Mouse (Mus musculus): ENCODE data around the gene Atp5c1. TPM values are rescaled to one million over a fixed set of nuclear protein-coding genes. Genes with fewer than 3 reads are reported as not detected.

Atp5c1 gene
- polyA plus RNA-seq, 1 experiment from 2014 or later, result 552 TPM

DNA sequence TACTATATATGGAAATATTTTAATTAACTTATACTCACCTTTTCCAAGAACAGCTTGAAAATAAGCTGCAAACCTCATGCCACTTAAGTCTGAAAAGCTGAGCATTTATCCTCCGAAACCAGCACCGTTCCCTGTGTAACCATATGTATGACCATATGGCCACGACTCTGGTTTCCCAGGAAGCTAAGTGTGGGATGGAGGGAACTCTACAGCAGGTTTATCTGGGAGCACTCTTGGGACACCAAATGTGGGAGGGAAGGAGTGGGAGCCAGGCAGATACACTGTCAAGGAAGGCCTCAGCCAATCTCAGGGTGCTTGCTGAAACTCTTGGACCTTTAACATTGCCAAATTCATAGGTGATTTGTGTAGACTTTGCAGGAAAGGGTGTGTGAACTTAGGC lies 29.4 kb downstream of the Atp5c1 start:
- DNase-seq, result no peak
- Histone ChIP-seq H3K27me3 (ENCODE audit: insufficient read depth, low read length) (no peaks in the 10 kb centered on the region), H3K4me3 (ENCODE audit: low read depth, low read length) (no peak overlapping the region), H3K4me2 (no peak overlapping the region), H3K36me3 (ENCODE audit: insufficient read depth) (peaks cover 22% of the 10 kb centered on the region), H3K9ac (no peak overlapping the region), H3K27ac (ENCODE audit: low read depth) (no peak overlapping the region), H3K9me3 (ENCODE audit: low read depth, low read length) (no peaks in the 10 kb centered on the region), H3K4me1 (ENCODE audit: insufficient read depth) (no peaks in the 10 kb centered on the region)
- WGBS, result 86% methylated on average over 3 of the region's 3 CpGs
- no peak for TF ChIP-seq CTCF (IDR thresholded peaks at IDR 0.05; ENCODE audit: low read depth)
- ATAC-seq (ENCODE audit: insufficient read depth), result no peak

DNA sequence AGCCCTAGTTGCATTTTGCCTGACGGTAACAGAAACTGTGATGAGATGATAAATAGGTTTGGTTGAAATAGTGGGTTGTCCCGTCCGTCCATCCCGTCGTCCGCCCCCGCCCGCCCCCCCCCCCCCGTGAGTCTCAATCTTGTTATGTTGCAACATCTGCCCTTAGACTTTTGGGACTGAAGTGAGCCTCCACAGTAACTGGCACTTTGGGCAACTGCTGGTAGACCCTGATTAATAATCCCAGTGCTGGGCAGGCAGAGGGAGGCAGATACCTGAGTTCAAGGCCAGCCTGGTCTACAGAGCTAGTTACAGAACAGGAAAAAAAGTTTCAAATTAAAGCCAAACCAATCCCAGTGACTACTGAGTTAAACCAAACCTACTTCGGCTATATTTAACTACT lies 30.9 kb downstream of the Atp5c1 start:
- no peaks in the 10 kb centered on the region for H3K4me1 ChIP-seq (ENCODE audit: insufficient read depth)
- no peak for TF ChIP-seq CTCF (IDR thresholded peaks at IDR 0.05; ENCODE audit: low read depth)
- 12% methylated on average over 10 of the region's 10 CpGs for WGBS
- H3K9me3 ChIP-seq (ENCODE audit: low read depth, low read length), result no peaks in the 10 kb centered on the region
- no peaks in the 10 kb centered on the region for H3K27me3 ChIP-seq (ENCODE audit: insufficient read depth, low read length)
- peak overlapping the region; percentile 60 for H3K4me2 ChIP-seq
- no peak for ATAC-seq (ENCODE audit: insufficient read depth)
- no peak for DNase-seq
- peaks cover 8% of the 10 kb centered on the region for H3K36me3 ChIP-seq (ENCODE audit: insufficient read depth)
- H3K27ac ChIP-seq (ENCODE audit: low read depth), result no peak overlapping the region
- H3K9ac ChIP-seq, result 0 out of 2 replicates have a peak overlapping the region, but pooled peaks have one; percentile 83
- peak overlapping the region; percentile 99 for H3K4me3 ChIP-seq (ENCODE audit: low read depth, low read length)

- Histone ChIP-seq H3K36me3 (ENCODE audit: insufficient read depth) (no peaks in the 10 kb centered on the region), H3K4me3 (ENCODE audit: low read depth, low read length) (peak within 1 kb of the TSS; percentile 99), H3K27me3 (ENCODE audit: insufficient read depth, low read length) (no peaks in the 10 kb centered on the region), H3K4me2 (peak within 1 kb of the TSS; percentile 69), H3K9ac (peak within 1 kb of the TSS; percentile 83), H3K27ac (ENCODE audit: low read depth) (0 out of 2 replicates have a peak within 1 kb of the TSS, but pooled peaks have one; percentile 24), H3K4me1 (ENCODE audit: insufficient read depth) (no peaks in the 10 kb centered on the region), H3K9me3 (ENCODE audit: low read depth, low read length) (no peaks in the 10 kb centered on the region)
- TF ChIP-seq CTCF (IDR thresholded peaks at IDR 0.05; ENCODE audit: low read depth), result no peak
- DNase-seq (peak; percentile 97), ATAC-seq (ENCODE audit: insufficient read depth) (peak; percentile 95)
- WGBS, result under 1% methylated on average over 36 of the region's 36 CpGs
These were observed 31.8 kb downstream of the Atp5c1 start, which contains the start of gene Taf3 for GRCm38 (mm10) chr2:10048461-10048860. TSS of gene Taf3 (minus strand) at chr2:10048596.

DNA sequence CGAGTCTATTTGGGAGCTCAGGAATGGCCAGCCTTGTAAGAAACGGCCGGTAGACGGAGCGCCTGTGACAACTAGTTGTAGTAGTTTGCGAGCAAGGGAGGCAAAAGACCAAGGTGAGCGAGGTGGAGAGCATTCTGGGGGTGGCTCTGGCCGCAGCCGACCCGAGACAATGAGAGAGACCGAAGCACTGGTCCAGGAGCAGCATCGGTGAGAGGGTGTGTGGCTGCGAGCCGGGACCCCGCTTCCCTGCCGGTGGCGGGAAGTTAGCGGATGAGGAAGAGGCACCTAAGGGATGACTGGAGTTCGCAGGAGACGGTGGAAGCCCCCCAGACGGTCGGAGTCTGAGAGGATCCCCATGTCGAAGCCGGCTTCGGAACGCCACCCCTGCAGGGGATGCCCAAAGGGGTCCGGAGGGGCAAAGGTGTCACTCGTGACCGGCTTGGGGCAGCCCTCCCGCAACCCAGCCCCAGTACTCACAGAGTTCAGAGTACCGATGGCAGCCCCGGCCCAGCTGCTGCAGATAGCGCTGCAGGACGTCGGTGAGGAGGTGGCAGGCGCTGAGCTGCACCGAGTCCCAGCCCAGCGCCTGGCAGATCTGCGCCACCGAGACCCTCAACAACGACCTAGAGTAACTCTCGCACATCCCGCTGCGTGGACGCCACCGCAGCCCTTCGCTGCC lies 32.4 kb downstream of the Atp5c1 start:
- peak overlapping the region; percentile 83 for H3K9ac ChIP-seq
- no peaks in the 10 kb centered on the region for H3K36me3 ChIP-seq (ENCODE audit: insufficient read depth)
- H3K4me3 ChIP-seq (ENCODE audit: low read depth, low read length), result peak overlapping the region; percentile 99
- DNase-seq, result peak; percentile 63
- H3K27me3 ChIP-seq (ENCODE audit: insufficient read depth, low read length), result no peaks in the 10 kb centered on the region
- no peaks in the 10 kb centered on the region for H3K9me3 ChIP-seq (ENCODE audit: low read depth, low read length)
- 0 out of 2 replicates have a peak overlapping the region, but pooled peaks have one; percentile 24 for H3K27ac ChIP-seq (ENCODE audit: low read depth)
- peak; percentile 34 for TF ChIP-seq CTCF (IDR thresholded peaks at IDR 0.05; ENCODE audit: low read depth)
- ATAC-seq (ENCODE audit: insufficient read depth), result peak; percentile 72
- H3K4me2 ChIP-seq, result peak overlapping the region; percentile 69
- H3K4me1 ChIP-seq (ENCODE audit: insufficient read depth), result no peaks in the 10 kb centered on the region
- WGBS, result 0% methylated on average over 47 of the region's 47 CpGs

GRCm38 (mm10) chr2:10034976-10035375 lies 45.3 kb downstream of the Atp5c1 start:
- Histone ChIP-seq H3K4me2 (no peak overlapping the region), H3K36me3 (ENCODE audit: insufficient read depth) (0 out of 2 replicates have a peak, but pooled peaks cover 1% of the 10 kb centered on the region), H3K27ac (ENCODE audit: low read depth) (no peak overlapping the region), H3K27me3 (ENCODE audit: insufficient read depth, low read length) (no peaks in the 10 kb centered on the region), H3K4me1 (ENCODE audit: insufficient read depth) (no peaks in the 10 kb centered on the region), H3K4me3 (ENCODE audit: low read depth, low read length) (no peak overlapping the region), H3K9me3 (ENCODE audit: low read depth, low read length) (no peaks in the 10 kb centered on the region), H3K9ac (no peak overlapping the region)
- DNase-seq (no peak), ATAC-seq (ENCODE audit: insufficient read depth) (no peak)
- 77% methylated on average over 3 of the region's 3 CpGs for WGBS
- no peak for TF ChIP-seq CTCF (IDR thresholded peaks at IDR 0.05; ENCODE audit: low read depth)

- H3K4me2 ChIP-seq, result no peak overlapping the region
- 56% methylated on average over 4 of the region's 4 CpGs for WGBS
- ATAC-seq (ENCODE audit: insufficient read depth), result no peak
- peak; percentile 17 for DNase-seq
- no peaks in the 10 kb centered on the region for H3K27me3 ChIP-seq (ENCODE audit: insufficient read depth, low read length)
- H3K36me3 ChIP-seq (ENCODE audit: insufficient read depth), result no peaks in the 10 kb centered on the region
- no peaks in the 10 kb centered on the region for H3K9me3 ChIP-seq (ENCODE audit: low read depth, low read length)
- peak; percentile 24 for TF ChIP-seq CTCF (IDR thresholded peaks at IDR 0.05; ENCODE audit: low read depth)
- H3K9ac ChIP-seq, result no peak overlapping the region
- H3K27ac ChIP-seq (ENCODE audit: low read depth), result no peak overlapping the region
- H3K4me1 ChIP-seq (ENCODE audit: insufficient read depth), result no peaks in the 10 kb centered on the region
- H3K4me3 ChIP-seq (ENCODE audit: low read depth, low read length), result no peak overlapping the region
These were observed 46.6 kb downstream of the Atp5c1 start for GRCm38 (mm10) chr2:10033684-10034083.

- Histone ChIP-seq H3K27me3 (ENCODE audit: insufficient read depth, low read length) (no peaks in the 10 kb centered on the region), H3K4me1 (ENCODE audit: insufficient read depth) (no peaks in the 10 kb centered on the region), H3K9ac (no peak overlapping the region), H3K27ac (ENCODE audit: low read depth) (no peak overlapping the region), H3K4me3 (ENCODE audit: low read depth, low read length) (no peak overlapping the region), H3K9me3 (ENCODE audit: low read depth, low read length) (no peaks in the 10 kb centered on the region), H3K4me2 (no peak overlapping the region), H3K36me3 (ENCODE audit: insufficient read depth) (no peaks in the 10 kb centered on the region)
- DNase-seq (no peak), ATAC-seq (ENCODE audit: insufficient read depth) (no peak)
- no peak for TF ChIP-seq CTCF (IDR thresholded peaks at IDR 0.05; ENCODE audit: low read depth)
- 73% methylated on average over 7 of the region's 7 CpGs for WGBS
These were observed 50.6 kb downstream of the Atp5c1 start for GRCm38 (mm10) chr2:10029755-10030154.
